Mouse (Mus musculus) embryonic facial prominence, embryonic 11.5 days (tissue): ENCODE measurements around the gene Cln3. TPM values are rescaled to one million over a fixed set of nuclear protein-coding genes. Genes with fewer than 3 reads are reported as not detected.
A peak's percentile ranks its signal among the peaks of the same experiment; 100 is the strongest.

ENCODE experiments used
- ATAC-seq: fragments of 200-750 bp; cut with Nextera tagmentation; replicated peaks from 2 replicates; pipeline ENCODE4 v1.8.0; 2017; ENCODE audit warnings: low read depth; ENCODE audit not compliant: insufficient number of reproducible peaks, low FRiP score, low TSS enrichment
- DNase-seq: peaks from one replicate; pipeline ENCODE4 v3.0.0-alpha.2; 2015; ENCODE audit warnings: low spot score
- H3K27ac ChIP-seq: fragments of 300-500 bp; sonication (generic); replicated peaks from 2 replicates; pipeline ENCODE4 v1.5.1; 2014; ENCODE audit warnings: mild to moderate bottlenecking, low read depth, low read length, control low read depth
- H3K27me3 ChIP-seq: fragments of 300-500 bp; sonication (generic); 2 replicates; pipeline ENCODE4 v1.6.1; 2014; ENCODE audit warnings: mild to moderate bottlenecking, low read length, moderate library complexity, mixed read lengths; ENCODE audit not compliant: control insufficient read depth, insufficient read depth
- H3K36me3 ChIP-seq: fragments of 300-500 bp; sonication (generic); replicated peaks from 2 replicates; pipeline ENCODE4 v1.6.1; 2014; ENCODE audit warnings: low read depth, mild to moderate bottlenecking, low read length, moderate library complexity, mixed read lengths; ENCODE audit not compliant: control insufficient read depth, insufficient read depth
- H3K4me1 ChIP-seq: fragments of 300-500 bp; sonication (generic); 2 replicates; pipeline ENCODE4 v1.6.1; 2014; ENCODE audit warnings: low read length, mixed read lengths; ENCODE audit not compliant: control insufficient read depth, insufficient read depth
- H3K4me2 ChIP-seq: fragments of 300-500 bp; sonication (generic); 2 replicates; pipeline ENCODE4 v1.6.1; 2014; ENCODE audit warnings: low read depth, mild to moderate bottlenecking, control low read depth, low read length, moderate library complexity
- H3K4me3 ChIP-seq: fragments of 300-500 bp; sonication (generic); 2 replicates; pipeline ENCODE4 v1.5.1; 2014; ENCODE audit warnings: low read depth, low read length, control low read depth
- H3K9ac ChIP-seq: fragments of 300-500 bp; sonication (generic); replicated peaks from 2 replicates; pipeline ENCODE4 v1.6.1; 2014; ENCODE audit warnings: mild to moderate bottlenecking, control low read depth, low read length
- H3K9me3 ChIP-seq: fragments of 300-500 bp; sonication (generic); replicated peaks from 2 replicates; pipeline ENCODE4 v1.6.1; 2016; ENCODE audit warnings: mild to moderate bottlenecking, low read length, inconsistent platforms, mixed read lengths; ENCODE audit not compliant: control insufficient read depth
- WGBS: fragments of 180-500 bp; shearing (Covaris S2); extraction: QIAGEN DNeasy Blood & Tissue Kit; methylation state at CpG from one replicate; pipeline ENCODE4 v1.1.7; 2014; 5-methylcytosine and 5-hydroxymethylcytosine counted together
- polyA plus RNA-seq: library from polyadenylated mRNA; unstranded; fragments of >200 nt; fragmentation: Nextera tagmentation; extraction: Ambion mirVana; gene quantifications from 2 replicates; pipeline ENCODE4 v1.2.1, GENCODE M21; 2014

The Cln3 gene
- polyA plus RNA-seq, 1 experiment from 2014 or later: 24.4 TPM

DNA sequence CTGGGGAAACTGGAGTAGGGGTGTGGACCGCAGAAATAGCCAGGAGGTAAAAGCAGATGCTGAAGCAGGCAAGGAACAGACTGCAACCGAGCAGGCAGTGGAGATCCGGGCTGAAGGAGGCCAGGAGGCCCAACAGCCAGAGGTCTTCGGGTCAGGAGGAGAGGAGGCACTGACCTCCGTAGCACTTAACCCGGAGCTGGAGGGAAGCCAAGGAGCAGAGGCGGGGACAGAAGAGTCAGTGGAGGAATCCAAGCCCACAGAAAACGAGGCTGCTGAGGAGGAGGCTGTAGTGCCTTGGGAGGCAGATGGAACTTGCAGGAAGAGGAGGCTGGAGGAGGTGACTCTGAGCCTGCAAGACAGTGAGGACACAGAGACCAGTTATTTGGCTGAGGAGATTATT, 1.2 kb upstream of the Cln3 start:
- H3K4me1 ChIP-seq: no peaks in the 10 kb centered on the region; the same call in 1 of the 2 replicates
- no peak overlapping the region for H3K4me3 ChIP-seq
- H3K9me3 ChIP-seq: no peaks in the 10 kb centered on the region
- H3K27ac ChIP-seq: no peak overlapping the region
- no peak for DNase-seq
- H3K27me3 ChIP-seq: no peaks in the 10 kb centered on the region; the same call in 1 of the 2 replicates
- 61% methylated on average over 8 of the region's 8 CpGs for WGBS
- ATAC-seq: no peak
- H3K4me2 ChIP-seq: no peak overlapping the region
- H3K36me3 ChIP-seq: no peaks in the 10 kb centered on the region
- no peak overlapping the region for H3K9ac ChIP-seq

DNA sequence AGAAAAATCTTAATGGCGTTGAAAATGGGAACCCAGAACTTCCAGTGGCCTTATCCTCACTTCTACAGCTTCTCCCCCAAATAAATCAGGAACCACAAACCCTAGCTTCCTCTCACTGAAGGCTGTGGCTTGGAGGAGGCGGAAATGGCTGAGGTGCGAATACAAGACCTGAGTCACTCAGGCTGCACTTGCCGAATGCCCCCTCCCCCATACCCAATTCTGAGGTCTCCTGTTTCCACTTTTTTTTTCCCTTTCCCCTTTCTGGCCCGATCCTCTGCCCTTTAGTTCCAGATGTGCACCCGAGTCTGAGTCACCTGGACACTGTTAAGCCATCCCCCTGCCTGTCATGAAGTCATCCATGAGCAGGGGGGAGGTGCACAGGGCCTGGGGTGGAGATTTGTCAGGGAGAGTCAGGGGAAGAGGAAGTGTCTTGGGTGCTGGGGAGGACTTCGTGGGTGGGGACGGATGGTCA, 1.1 kb downstream of the Cln3 start, which contains the start of gene Apobr:
TSS of gene Apobr (plus strand) at position 437 of the 472 bp plus-strand sequence.
- H3K9ac ChIP-seq: no peak within 1 kb of the TSS; the same call in 1 of the 2 replicates
- ATAC-seq: no peak
- no peak within 1 kb of the TSS for H3K4me2 ChIP-seq
- no peaks in the 10 kb centered on the region for H3K36me3 ChIP-seq
- no peaks in the 10 kb centered on the region; the same call in 1 of the 2 replicates for H3K4me1 ChIP-seq
- H3K9me3 ChIP-seq: no peaks in the 10 kb centered on the region
- no peak for DNase-seq
- no peak within 1 kb of the TSS for H3K4me3 ChIP-seq
- WGBS: 75% methylated on average over 8 of the region's 8 CpGs
- no peaks in the 10 kb centered on the region; the same call in 1 of the 2 replicates for H3K27me3 ChIP-seq
- no peak within 1 kb of the TSS for H3K27ac ChIP-seq

- no peaks in the 10 kb centered on the region for H3K36me3 ChIP-seq
- peak overlapping the region; percentile 59 for H3K9ac ChIP-seq
- H3K9me3 ChIP-seq: no peaks in the 10 kb centered on the region
- H3K4me3 ChIP-seq: peak overlapping the region; percentile 37
- no peak overlapping the region for H3K27ac ChIP-seq
- ATAC-seq: no peak
- WGBS: 60% methylated on average over 6 of the region's 6 CpGs
- peak overlapping the region; percentile 65 for H3K4me2 ChIP-seq
- H3K4me1 ChIP-seq: no peaks in the 10 kb centered on the region; the same call in 1 of the 2 replicates
- no peak for DNase-seq
- no peaks in the 10 kb centered on the region; the same call in 1 of the 2 replicates for H3K27me3 ChIP-seq
Measured at GRCm38 (mm10) chr7:126583761-126584160, 1.9 kb downstream of the Cln3 start.

DNA sequence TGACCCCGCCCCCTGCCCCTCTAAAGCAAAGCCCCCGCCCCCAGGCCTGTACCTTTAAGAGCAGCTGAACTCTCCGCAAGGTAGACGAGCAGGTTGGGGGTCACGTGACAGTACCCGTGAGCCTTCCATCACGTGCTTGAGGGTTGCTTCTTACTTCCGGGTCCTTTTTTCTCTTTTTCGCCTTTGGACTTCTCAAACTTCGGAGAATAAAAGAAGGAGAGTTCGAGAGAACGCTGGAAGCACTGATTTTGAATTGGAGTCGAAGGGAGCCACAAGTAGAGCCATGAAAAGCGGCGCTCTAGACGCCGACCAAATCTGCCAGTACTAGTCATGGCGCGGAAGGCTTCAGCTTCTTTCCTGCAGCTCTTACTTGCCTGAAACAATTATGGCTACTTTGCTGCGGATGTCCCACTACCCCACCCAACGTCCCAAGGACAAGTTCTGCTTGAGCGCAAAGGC, 2.3 kb downstream of the Cln3 start:
- peak; percentile 94 for DNase-seq
- H3K9me3 ChIP-seq: no peaks in the 10 kb centered on the region
- H3K4me3 ChIP-seq: peak overlapping the region; percentile 37
- H3K9ac ChIP-seq: peak overlapping the region; percentile 59
- H3K4me2 ChIP-seq: peak overlapping the region; percentile 65
- H3K27ac ChIP-seq: peak overlapping the region; percentile 54; the same call in 1 of the 2 replicates
- H3K36me3 ChIP-seq: no peaks in the 10 kb centered on the region
- WGBS: under 1% methylated on average over 22 of the region's 22 CpGs
- no peaks in the 10 kb centered on the region; the same call in 1 of the 2 replicates for H3K27me3 ChIP-seq
- ATAC-seq: peak; percentile 68; the same call in 1 of the 2 replicates
- H3K4me1 ChIP-seq: no peaks in the 10 kb centered on the region; the same call in 1 of the 2 replicates

DNA sequence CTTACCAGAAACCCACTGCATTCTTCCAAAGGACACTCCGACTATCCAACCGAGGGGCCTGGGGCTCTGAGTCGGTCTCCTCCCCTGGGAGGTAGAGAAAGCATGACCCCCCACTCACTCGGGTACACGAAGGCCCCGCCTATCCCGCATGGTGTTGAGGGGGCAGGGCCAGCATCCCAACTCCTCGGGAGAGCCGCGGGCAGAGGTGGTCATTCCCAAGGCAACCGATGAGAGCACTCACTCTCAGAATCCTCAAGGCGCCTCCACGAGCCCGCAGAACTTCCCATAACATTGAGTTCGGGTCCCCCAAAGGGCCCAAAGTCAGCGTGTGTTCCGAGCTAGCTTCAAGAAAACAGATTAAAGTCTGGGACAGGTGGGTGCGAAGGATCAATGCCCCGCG, 2.9 kb downstream of the Cln3 start:
- WGBS: 2% methylated on average over 20 of the region's 20 CpGs
- Histone ChIP-seq H3K27me3 (no peaks in the 10 kb centered on the region; the same call in 1 of the 2 replicates), H3K4me1 (no peaks in the 10 kb centered on the region; the same call in 1 of the 2 replicates), H3K4me2 (peak overlapping the region; percentile 65), H3K9ac (peak overlapping the region; percentile 59), H3K4me3 (peak overlapping the region; percentile 37), H3K36me3 (no peaks in the 10 kb centered on the region), H3K27ac (no peak overlapping the region), H3K9me3 (no peaks in the 10 kb centered on the region)
- peak; percentile 61 for DNase-seq
- peak; percentile 54 for ATAC-seq

DNA sequence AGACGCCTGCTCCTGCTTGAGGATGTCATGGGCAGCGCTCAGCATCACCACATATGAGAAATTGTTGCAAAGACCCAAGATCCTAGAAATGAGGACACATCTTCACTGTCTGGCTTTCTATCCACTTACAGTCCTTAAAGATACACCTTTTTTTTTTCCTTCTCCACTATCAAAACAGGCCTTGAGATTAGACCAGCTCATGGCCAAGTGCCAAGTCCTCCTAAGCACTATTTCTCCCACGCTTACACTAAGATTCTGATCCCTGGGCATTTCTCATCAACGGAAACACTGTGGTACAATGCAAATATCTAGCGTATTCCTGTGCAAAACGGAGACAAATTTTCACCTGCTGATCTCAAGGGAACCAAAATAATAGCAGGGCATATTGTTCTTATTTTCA, 4.0 kb downstream of the Cln3 start:
- no peaks in the 10 kb centered on the region for H3K4me1 ChIP-seq
- H3K4me3 ChIP-seq: no peak overlapping the region
- DNase-seq (no peak), ATAC-seq (no peak)
- no peaks in the 10 kb centered on the region; the same call in 1 of the 2 replicates for H3K27me3 ChIP-seq
- no peaks in the 10 kb centered on the region for H3K36me3 ChIP-seq
- 87% methylated on average over 6 of the region's 6 CpGs for WGBS
- H3K9me3 ChIP-seq: no peaks in the 10 kb centered on the region
- no peak overlapping the region for H3K4me2 ChIP-seq
- no peak overlapping the region for H3K27ac ChIP-seq
- H3K9ac ChIP-seq: no peak overlapping the region

- DNase-seq (peak; percentile 55), ATAC-seq (no peak)
- no peaks in the 10 kb centered on the region for H3K27me3 ChIP-seq
- H3K4me2 ChIP-seq: no peak overlapping the region
- no peak overlapping the region for H3K9ac ChIP-seq
- no peaks in the 10 kb centered on the region; the same call in 1 of the 2 replicates for H3K36me3 ChIP-seq
- H3K4me1 ChIP-seq: no peaks in the 10 kb centered on the region
- WGBS: 56% methylated on average over 8 of the region's 8 CpGs
- H3K4me3 ChIP-seq: no peak overlapping the region
- H3K27ac ChIP-seq: no peak overlapping the region
- no peaks in the 10 kb centered on the region for H3K9me3 ChIP-seq
Measured at GRCm38 (mm10) chr7:126579172-126579571, 6.4 kb downstream of the Cln3 start.

- Histone ChIP-seq H3K4me1 (no peaks in the 10 kb centered on the region), H3K27me3 (no peaks in the 10 kb centered on the region), H3K9me3 (no peaks in the 10 kb centered on the region), H3K4me2 (no peak overlapping the region), H3K36me3 (no peaks in the 10 kb centered on the region; the same call in 1 of the 2 replicates), H3K9ac (no peak overlapping the region), H3K27ac (no peak overlapping the region), H3K4me3 (no peak overlapping the region)
- DNase-seq: peak; percentile 70
- 52% methylated on average over 8 of the region's 8 CpGs for WGBS
- ATAC-seq: no peak
Measured at GRCm38 (mm10) chr7:126576946-126577345, 8.7 kb downstream of the Cln3 start.
